Mouse (Mus musculus) gastrocnemius, postnatal 14 days (tissue): ENCODE measurements around the gene Elk4. TPM values are rescaled to one million over a fixed set of nuclear protein-coding genes. Genes with fewer than 3 reads are reported as not detected.

Experiments
- total RNA-seq, 2 experiments: library from RNA; stranded (reverse); gene quantifications; 2 replicates each; pipeline ENCODE4 v1.2.3; 2021

Gene Elk4
- total RNA-seq, 2 experiments from 2014 or later: 65.1 to 65.8 TPM

Other genes with a start within 250 kb of the Elk4 start
- 1 to 10 TPM; 1.0 to 2.1 TPM for gene Pm20d1, start 210.2 kb upstream of the Elk4 start, total RNA-seq
- gene Slc41a1, start 180.1 kb upstream of the Elk4 start, total RNA-seq: 10 to 100 TPM; 43.9 to 54.7 TPM
- gene Rab29, start 140.4 kb upstream of the Elk4 start, total RNA-seq: 1 to 10 TPM; 5.3 to 8.2 TPM
- gene Nucks1, start 97.1 kb upstream of the Elk4 start, total RNA-seq: 10 to 100 TPM; 66.1 to 78.8 TPM
- gene Slc45a3, start 44.6 kb upstream of the Elk4 start, total RNA-seq: 1 to 10 TPM; 1.0 to 1.1 TPM
- 1 to 10 TPM; 2.0 to 2.2 TPM for gene Mfsd4a, start 60.5 kb downstream of the Elk4 start, total RNA-seq
- gene Cdk18, start 132.1 kb downstream of the Elk4 start, total RNA-seq: 1 to 10 TPM in 1 of 2 experiments, under 1 TPM in 1; 0.92 to 1.6 TPM
- gene Lemd1, start 183.8 kb downstream of the Elk4 start, total RNA-seq: not detected
- not detected for gene AC124108.1, start 183.8 kb downstream of the Elk4 start, total RNA-seq
- not detected for gene Gm10188, start 222.2 kb downstream of the Elk4 start, total RNA-seq